Mouse (Mus musculus) embryonic fibroblast, embryonic 13.5 days (primary cell): ENCODE data around the gene Gpt2.

Source experiments
- CTCF ChIP-seq: IDR thresholded peaks from 2 replicates; pipeline ENCODE4 v1.5.1; 2011; ENCODE audit warnings: mild to moderate bottlenecking, control low read depth, low read length, moderate library complexity, borderline replicate concordance; ENCODE audit not compliant: insufficient read depth
- POLR2A ChIP-seq: IDR thresholded peaks from 2 replicates; pipeline ENCODE4 v1.6.1; 2011; ENCODE audit warnings: low read depth, mild to moderate bottlenecking, control low read depth, low read length, moderate library complexity

DNA sequence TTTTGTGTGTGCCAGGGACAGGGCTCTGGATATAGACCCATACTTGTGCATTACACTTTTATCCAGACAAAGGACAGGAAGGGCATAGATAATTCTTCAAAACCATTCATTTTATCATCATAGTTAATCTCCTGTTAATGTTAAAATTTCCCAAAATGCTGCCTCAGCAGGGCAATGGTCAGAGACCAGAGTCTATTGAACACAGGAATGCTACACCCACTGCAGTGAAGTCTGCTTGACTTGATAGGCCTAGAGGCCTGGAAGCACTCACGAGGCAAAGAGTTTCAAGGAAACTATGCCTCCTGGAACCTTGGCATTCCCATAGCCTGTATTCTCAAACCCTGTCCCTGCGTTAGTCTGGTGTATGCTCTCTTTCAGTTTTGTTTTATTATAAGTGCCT lies 12.7 kb upstream of the Gpt2 start:
- no peak for TF ChIP-seq CTCF
- no peak for TF ChIP-seq POLR2A
